Mouse (Mus musculus) spleen, postnatal 14 days (tissue): ENCODE data around the gene Samd4b.

Experiments
- DNase-seq, 2 experiments: peaks; one replicate each; pipeline ENCODE4 v3.0.0; 2021 to 2022; ENCODE audit warnings: low spot score in 2 of 2

Samd4b gene

DNA sequence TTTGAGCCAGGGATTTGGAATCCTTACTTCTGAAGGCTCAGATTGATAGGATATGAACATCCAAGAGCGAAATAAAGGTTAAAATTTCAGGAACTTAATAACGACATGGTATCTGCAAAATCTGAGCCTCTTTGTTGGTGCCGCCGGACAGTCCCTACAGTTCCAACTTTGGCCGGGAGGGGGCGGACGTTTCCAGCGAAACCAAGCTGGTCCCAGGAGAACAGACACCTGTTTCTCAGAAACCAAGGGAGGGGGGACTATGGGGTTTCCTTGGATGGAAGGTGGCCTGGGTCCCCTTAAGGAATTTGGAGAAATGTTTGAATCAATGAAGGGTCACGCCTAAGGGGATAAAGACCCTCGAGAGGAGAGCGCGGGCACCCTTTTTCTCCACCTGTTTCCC, 151.5 kb downstream of the Samd4b start:
- DNase-seq: peak; percentile 66 to 84

DNA sequence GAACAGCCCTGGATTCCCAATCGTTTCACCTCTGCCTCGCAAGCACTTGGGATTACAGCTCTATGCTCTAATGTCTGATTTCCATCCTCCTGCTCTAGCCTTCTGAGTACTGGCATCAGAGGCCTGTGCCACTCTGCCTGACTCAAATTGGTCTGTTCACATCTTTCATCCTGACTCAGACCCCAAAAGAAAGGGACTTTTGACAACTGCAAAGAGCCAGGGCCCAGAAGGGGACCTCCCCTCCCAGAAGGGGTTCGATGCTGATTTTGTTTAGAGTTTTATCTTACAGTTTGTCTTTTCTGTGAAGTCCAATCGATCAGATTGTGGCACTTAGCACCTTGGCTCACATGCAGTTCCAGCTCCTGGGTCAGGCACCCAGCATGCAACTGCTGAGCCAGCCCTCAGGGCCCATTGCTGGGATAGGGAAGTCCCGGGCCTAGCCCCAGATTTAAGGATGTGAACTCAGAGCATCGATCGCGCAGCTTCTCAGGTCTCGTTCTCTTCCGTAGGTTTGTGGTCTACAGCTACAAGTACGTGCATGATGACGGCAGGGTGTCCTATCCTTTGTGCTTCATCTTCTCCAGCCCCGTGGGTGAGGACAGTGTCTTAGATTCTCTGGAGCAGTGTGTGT, 153.5 kb downstream of the Samd4b start:
- DNase-seq: no peak

DNA sequence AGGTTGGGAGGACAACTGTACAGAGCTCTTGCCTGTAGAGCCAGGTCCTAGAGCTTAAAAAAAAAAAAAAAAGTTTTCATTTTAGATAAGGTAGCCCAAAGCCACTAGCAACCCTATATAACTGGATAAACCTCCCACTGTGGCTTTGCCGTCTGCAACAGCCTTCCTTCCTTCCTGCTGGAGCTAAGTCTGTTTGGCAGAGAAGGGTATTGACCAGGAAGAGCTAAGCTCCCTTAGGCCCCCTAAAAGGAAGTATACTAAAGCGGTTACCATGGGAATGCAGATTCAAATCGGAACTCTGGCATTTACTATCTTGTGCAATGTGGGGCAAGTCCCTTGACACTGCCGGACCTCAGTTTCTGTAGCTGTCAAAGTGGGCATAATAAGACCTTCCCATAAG, 155.3 kb downstream of the Samd4b start:
- DNase-seq: no peak

- no peak for DNase-seq
Measured at GRCm38 (mm10) chr7:28441776-28442485, 156.0 kb downstream of the Samd4b start.

DNA sequence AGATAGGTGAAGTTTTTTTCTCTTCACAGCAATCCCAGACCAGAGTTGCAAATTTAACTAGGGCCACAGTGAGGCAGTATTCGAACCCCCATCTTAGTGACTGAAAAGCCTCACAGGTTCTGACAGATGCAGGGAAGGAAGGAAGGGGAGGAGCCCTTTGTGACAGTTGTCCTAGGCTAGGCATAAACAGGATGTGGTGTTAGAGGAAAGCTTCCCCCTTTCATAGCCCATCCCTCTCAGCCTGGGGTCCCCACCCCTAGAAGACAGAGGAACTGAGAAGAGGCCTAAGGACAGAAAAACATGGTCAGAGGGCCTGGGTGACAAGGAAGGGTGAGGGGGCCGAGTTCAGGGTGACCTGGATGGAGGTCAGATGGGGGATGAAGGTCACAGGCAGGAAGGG, 157.2 kb downstream of the Samd4b start:
- DNase-seq: peak; percentile 37 to 45

DNA sequence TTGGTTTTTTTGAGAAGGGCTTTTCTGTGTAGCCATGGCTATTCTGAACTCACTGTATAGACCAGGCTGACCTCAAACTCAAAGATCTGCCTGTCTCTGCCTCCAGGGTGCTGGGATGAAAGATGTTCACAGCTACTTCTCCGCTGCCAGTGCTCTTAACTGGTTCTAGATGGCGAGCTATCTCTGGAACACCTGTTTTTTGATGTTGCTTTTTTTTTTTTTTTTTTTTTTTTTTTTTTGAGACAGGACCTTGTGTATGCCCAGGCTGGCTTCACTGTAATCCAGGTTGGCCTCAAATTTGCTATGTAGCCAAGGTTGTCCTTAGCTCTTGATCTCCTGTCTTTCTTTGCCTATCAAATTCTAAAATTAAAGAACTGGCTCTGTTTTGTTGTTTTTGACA, 159.2 kb downstream of the Samd4b start:
- no peak for DNase-seq

GRCm38 (mm10) chr7:28437964-28438363, 160.0 kb downstream of the Samd4b start:
- DNase-seq: no peak

DNA sequence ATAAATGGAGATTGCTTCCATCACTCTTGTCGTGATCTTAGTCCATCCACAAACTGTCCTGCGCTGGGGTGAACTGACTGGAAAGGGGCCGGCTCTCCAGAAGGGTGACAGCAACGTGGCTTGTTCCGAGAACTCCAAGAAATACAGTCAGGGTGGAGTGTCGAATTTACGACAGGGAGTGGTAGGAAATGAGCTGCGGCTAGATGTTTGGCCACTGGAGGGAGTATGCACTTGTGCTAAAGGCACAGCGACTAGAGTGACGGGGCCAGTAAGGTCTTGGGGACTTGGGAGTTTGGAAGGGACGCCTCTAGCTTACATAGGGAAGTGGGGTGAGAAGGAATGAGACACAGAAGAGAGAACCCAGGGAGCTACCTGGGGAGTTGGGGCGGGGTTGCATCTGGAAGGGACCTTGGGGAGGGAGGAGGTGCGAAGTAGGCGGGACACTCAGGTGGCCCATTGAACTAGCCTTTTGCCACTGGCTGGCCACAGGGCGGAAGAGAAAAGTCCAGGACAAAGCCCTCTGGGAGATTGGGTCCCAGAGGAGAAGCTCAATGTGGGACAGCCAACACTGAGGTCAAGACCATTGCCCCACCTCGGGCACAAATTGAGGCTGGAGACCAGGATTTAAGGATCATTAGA, 160.9 kb downstream of the Samd4b start, which contains the start of gene Gmfg:
Gmfg (plus strand) TSS at position 516 of the 639 bp plus-strand sequence.
- peak; percentile 73 to 78 for DNase-seq

DNA sequence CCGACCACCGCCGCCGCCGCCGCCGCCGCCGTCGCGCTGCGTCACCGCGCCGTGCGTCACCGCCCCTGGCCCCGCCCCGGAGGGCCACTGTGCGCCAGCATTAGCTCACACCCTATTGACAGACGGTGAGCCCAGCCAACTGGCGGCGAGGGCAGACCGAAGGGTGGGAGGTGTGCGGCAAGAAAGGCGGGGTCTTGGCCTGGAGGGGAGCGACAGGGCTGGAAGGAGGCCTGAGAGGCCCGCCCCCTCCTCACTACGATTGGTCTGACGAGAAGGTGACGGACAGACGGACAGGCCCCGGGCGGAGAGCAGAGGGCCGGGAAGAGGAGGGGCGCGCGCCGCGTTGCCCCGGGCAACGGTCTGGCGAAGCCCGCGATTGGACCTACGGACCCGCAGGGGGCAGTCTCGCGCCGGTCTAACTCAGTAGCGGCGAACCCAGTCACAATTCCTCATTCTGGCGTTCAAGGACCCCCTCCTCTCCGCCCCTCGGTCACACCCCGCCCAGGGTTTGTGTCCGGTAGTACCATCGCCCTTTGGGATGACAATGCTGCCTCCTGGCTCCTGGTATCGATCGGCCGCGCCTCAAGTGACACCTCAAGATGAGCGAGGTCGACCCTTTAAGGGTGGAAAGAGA, 161.6 kb downstream of the Samd4b start:
- DNase-seq: peak; percentile 99

DNA sequence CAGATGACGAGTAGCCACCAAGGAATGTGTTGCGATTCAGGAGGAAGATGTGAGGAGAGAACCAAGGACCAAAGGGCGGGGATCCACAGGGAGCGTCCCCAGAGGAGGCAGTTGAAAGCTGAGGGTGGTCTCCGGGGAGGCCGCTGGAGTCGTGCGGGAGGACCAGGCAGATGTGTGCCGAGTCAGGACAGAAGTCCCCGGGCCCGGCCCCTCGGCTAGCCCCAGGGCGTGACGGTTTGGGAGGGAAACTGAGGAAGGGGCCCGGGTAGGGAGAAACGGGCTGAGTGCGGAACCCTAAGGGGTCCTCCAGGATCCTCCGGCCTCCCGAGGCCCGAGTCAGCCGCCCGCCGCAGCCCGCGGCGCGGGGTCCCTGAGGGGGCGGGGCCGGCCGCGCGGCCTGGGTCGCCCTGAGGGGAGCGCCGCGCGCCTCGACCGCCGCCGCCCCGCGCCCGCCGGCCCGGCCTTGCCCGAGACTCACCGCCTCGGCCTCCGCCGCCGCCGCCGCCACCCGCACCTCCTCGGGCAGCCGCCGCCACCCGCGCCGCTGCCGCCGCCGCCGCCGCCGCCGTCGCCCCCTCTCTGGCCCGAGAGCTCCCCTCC, 162.2 kb downstream of the Samd4b start:
- DNase-seq: peak in 1 of 2 experiments; percentile 25

GRCm38 (mm10) chr7:28432252-28432651, 165.7 kb downstream of the Samd4b start:
- DNase-seq: no peak

DNA sequence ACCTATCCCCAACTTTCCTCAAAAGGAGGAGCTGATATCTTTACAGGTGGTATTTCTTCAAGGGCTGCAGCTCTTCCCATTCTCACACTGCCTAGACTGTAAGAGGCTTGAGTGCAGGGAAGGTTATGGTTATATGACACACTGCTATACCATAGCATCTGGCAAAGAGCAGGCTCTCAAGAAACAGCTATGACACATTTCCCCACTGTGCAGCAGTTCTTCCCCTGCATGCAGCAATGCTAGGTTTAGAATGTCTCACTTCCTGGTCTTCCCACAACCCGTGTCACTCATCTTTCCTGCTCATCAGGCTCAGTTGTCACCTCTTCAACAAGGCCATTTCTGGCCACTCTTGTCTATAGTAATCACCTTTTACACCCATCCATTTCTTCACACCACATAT, 167.4 kb downstream of the Samd4b start:
- no peak for DNase-seq

DNA sequence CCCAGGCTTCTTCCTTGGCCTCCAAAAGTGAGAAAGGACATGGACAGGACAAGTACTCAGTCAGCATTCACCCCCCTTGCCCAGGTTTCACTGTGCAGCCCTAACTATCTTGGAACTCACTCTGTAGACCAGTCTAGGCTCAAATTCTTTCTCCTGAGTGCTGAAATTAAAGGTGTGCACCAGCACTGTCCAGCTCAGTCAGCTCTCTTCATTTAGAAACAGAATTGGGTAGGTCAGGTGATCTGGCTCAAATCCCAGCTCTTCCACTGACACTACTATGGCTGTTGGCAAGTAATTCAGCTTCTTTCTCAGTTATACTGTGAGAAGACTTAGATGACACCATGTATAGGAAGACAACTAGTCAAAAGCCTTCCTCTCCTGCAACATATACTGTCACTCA, 170.2 kb downstream of the Samd4b start:
- DNase-seq: no peak

DNA sequence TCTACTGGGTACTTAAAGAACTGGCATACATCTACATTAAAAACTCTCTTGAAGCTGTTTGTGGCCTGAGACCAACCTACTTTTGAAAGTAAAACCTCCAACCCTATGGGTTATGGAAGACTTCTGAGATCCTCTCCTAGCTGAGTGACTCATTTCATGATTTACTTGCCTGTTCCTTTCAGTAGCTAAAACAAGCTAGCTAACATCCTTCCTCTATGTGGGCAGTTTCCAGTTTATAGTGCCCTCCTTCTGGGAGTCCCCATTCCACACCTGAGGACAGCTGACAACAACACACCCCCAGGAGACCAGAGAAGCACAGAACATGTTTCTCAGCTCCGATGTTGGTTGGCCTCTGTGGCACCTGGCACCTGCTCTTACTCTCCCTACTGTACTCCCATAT, 174.9 kb downstream of the Samd4b start:
- DNase-seq: no peak

- DNase-seq: no peak
Measured at GRCm38 (mm10) chr7:28419416-28419815, 178.5 kb downstream of the Samd4b start.

DNA sequence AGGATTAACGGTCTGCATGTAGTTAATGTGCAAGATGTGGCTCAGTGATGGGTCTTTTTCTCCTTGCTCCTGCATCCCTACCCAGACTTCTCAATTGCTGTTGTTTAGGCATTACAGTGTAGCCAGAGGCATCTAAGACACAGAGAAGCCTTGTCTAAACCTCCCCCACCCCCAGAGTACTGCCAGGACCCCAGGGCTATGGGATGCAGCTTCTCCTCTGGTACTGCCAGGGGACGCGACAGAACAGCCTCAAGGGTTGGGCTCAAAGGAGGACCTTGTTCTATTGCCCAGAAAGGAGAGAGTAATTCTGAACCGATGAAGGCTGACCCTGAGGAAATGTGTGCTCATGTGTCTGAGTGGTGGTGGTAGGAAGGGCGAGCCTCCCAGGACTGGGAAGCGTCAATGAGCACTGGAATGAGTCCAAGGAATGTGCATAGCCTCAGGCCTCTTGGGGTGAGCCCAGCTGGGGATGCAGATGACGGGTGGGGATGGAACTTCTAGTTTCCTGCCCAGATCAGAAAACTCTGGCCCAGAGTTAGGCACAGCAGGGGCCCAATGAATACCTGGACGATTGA, 179.8 kb downstream of the Samd4b start:
- no peak for DNase-seq

DNA sequence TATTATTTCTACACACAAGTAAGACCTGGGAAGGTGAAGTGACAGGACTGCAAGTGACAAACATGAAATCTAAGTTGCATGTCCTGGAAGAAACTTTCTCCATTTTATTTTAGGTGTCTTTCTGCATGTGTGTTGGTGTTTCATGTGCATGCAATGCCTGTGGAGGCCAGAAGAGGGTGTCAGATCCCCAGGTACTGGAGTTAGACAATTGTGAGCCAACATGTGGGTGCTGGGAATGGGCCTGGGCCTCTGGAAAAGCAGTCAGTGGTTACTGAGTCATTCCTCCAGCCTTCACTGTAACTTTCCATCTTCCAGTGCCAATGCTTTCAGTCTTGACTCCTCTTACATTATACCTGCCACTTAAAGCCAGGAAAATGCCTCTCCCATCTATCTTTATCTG, 180.6 kb downstream of the Samd4b start:
- DNase-seq: no peak

DNA sequence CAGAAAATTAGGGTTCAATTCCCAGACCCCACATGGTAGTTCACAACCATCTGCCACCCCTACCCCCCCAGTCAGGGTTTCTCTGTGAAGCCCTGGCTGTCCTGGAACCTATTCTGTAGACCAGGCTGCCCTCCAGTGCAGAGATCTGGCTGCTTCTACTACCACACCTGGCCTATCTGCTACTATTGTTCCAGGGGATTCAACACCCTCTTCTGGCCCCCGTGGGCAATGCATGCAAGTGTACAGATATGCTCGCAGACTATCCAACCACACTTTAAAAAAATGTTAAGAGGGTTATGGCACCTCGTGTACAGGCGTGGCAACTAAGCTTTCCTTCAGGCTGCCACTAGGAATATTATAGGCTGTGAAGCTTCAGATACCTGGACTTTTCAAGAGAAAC, 185.1 kb downstream of the Samd4b start:
- no peak for DNase-seq

DNA sequence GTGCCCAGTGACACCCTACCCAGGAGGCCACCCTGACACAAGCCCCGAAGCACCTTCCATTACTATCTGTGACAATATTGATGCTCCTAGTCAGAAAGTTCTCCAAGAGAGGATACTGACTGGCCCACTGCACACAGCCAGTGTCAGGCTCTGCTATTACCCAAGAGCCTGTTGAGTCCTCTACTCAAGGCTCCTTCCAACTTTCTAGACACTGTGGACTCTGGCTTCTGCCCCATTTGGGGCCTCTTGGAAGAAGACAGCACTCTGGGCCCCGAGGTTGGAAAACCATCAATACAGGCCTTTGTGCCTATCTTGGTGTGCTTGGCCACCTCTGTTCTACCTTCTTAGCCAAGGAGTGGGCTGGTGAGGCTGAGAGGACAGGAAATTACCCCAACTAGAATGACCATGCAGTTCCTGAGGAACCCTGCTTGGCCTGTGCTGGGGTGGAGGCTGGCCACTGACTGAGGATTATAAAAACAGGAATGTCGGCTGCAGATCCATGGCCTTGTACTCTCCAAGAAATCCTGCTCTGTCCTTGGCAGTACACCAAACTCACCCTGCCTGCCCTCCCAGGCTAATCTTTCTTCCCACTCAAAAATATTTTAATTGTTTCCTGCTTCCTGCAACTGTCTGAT, 187.0 kb downstream of the Samd4b start:
- DNase-seq: no peak

DNA sequence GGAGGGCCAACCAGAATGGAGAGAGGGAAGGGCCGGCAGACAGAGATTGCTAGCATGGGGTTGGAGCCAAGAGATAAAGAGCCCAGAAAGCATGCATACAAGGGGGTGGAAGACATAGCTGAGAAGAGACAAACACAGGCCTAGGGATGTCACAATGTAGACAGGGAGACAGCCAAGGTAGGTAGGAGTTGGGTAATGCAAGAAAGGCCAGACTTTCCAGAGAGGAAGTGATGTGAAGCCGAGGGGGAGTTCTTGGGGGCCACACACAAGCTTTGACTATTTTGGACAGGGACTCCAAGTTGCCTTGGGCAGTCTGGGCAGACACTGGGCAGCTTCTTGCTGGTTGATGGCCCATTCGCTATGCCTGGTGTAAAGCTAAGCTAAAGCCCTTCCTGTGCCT, 196.0 kb downstream of the Samd4b start:
- no peak for DNase-seq

- DNase-seq: no peak
Measured at GRCm38 (mm10) chr7:28401030-28401429, 196.9 kb downstream of the Samd4b start.
